Mouse (Mus musculus) MEL-GATA-1-ER (cell line): ENCODE data around the gene Cdkl1.

Source experiments
- DNase-seq: peaks from one replicate; pipeline ENCODE4 v3.0.0-alpha.2; 2012; ENCODE audit warnings: low read depth; ENCODE audit errors: extremely low read depth

Gene Cdkl1

DNA sequence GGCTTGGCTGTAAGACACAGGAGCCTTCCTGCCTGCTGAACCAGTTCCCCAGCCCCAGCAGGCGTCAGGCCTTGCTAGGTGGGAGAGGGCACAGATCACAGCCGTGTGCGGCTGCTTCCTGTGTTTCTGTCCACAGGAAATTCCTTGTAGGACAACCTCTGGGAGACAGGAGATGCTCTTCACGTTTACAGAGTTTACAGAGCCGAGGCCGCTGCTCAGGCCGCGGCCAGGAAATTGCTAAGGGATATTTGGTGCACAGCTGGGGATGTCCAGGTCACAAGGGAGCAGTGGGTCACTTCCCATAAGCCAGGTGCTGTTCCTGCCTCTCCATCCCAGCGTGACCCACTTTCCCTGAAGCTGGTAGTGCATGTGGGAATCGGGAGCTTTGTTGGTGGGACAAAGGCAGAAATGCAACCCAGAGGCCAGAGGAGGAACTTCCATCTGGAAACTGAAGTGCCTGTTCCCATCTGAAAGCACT lies 39.2 kb downstream of the Cdkl1 start:
- DNase-seq = no peak

- no peak for DNase-seq
Observed at GRCm38 (mm10) chr12:69744138-69744537, 46.9 kb downstream of the Cdkl1 start.

- no peak for DNase-seq
Observed at GRCm38 (mm10) chr12:69741965-69742364, 49.1 kb downstream of the Cdkl1 start.

- DNase-seq = no peak
Observed at GRCm38 (mm10) chr12:69733923-69734322, 57.1 kb downstream of the Cdkl1 start.

DNA sequence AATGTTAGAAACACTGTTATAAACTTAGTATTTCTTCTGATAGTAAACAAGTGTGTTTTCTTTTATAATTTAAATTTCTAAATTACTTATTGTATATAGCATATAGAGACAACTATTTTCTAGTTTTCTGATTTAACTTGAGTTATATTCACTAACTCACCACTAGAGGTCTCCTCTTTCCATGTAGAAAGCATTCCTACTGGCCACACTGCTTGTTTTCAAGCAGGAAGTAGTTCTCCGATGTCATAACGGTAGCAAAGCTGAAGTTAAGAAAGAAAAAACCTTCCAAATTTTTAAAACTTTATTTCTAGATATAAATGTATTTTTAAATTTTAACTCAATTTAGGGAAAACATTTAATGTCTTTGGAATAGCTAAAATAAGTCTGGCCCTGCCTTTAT lies 57.5 kb downstream of the Cdkl1 start:
- peak; percentile 71 for DNase-seq

DNA sequence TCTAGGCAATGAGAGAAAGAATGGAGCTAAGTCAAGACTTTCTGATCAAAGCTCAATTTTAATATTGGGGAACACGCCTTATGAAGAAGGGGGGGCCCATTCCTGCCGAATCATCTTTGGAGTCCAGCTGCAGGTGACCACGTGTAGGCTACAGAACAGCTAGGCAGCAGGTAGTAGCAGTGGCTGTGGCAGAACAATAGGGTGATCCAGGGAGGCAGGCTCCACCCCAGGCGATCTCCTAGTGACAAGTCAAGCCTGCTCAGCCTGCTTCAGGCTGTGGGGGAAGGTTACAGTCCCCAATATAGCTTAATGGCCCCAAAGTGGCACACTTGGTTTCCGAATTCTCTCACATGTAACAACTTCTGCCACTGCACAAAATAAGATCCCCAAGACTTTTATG lies 58.8 kb downstream of the Cdkl1 start:
- no peak for DNase-seq

- no peak for DNase-seq
Observed at GRCm38 (mm10) chr12:69730306-69730705, 60.8 kb downstream of the Cdkl1 start.

DNA sequence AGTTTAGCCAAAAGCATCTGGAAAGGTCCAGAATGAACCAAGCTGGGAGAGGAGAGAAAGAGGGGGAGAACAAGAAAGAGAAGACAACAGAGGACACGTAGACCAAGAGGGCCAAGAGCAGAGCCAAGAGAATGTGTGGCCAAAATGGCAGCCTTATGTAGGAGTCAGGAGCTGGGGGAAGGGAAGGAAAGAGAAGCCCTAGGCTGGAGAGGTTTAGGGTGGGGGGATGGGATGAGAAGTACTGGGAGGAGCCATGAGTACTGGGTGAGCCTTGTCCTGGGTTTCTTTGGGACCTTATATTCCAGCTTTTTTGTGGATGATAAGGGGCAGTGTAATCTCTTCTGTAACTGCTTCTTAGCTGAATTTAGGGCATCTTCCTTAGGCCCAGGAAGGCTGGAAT lies 61.8 kb downstream of the Cdkl1 start:
- DNase-seq = no peak

DNA sequence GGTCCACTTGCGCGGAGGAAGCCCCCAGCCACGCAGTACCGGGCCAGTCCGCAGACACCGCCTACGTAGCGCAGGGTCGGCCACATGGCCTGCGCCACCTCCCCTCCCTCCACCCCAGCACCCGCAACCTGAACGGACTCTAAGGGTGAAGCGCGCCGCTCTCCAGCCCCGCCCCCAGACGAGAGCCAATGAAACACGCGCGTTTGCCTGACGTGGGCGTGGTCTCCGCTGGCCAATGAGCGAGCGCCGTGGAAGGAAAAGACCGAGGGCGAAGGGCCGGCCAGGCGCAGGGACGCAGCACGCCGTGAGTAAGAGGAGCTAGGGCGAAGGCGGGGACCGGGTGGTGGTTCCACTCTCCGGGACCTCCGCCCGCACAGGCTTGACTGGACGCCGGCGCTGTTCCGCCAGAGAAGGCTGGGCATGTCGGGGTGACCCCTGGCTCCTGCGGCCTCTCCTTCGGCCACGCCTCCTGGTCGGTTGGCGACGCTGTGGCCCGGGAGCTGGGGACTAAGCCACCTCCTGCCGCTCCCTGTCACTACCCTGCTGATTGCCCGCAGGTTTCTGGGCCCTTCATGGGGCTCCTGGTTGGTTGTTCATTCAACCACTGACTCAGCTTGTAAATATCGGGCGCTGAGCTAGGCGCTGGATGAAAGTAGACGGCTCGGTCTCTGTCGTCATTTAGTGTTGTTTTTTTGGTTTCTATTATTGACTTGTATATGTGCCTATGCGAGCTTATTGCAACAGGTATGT lies 66.2 kb downstream of the Cdkl1 start, which contains the start of the genes L2hgdh and Atp5s:
Gene L2hgdh (minus strand): TSS at position 163 of the 750 bp plus-strand sequence.
Gene Atp5s (plus strand): TSS at position 240 of the 750 bp plus-strand sequence.
- peak; percentile 77 for DNase-seq

GRCm38 (mm10) chr12:69724018-69724710 lies 66.9 kb downstream of the Cdkl1 start:
- DNase-seq = peak; percentile 26

DNA sequence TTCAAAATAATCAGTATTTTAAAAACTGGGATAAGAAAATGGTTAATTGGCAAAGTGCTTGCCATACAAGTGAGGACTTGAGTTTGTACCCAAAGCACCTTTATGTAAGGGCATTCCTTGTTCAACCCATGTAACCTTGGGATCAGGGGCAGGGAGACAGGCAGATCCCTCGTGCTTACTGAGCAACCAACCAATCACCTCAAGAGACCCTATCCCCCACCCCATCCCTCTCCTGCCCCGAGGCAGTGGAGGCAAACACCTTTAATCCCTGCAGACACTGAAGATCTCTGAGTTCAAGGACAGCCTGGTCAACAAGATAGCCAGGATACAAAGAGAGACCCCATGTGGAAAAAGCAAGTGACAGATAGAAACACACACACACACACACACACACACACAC lies 67.7 kb downstream of the Cdkl1 start:
- DNase-seq = no peak

GRCm38 (mm10) chr12:69722857-69723256 lies 68.2 kb downstream of the Cdkl1 start:
- no peak for DNase-seq

GRCm38 (mm10) chr12:69713628-69714027 lies 77.4 kb downstream of the Cdkl1 start:
- DNase-seq = no peak

DNA sequence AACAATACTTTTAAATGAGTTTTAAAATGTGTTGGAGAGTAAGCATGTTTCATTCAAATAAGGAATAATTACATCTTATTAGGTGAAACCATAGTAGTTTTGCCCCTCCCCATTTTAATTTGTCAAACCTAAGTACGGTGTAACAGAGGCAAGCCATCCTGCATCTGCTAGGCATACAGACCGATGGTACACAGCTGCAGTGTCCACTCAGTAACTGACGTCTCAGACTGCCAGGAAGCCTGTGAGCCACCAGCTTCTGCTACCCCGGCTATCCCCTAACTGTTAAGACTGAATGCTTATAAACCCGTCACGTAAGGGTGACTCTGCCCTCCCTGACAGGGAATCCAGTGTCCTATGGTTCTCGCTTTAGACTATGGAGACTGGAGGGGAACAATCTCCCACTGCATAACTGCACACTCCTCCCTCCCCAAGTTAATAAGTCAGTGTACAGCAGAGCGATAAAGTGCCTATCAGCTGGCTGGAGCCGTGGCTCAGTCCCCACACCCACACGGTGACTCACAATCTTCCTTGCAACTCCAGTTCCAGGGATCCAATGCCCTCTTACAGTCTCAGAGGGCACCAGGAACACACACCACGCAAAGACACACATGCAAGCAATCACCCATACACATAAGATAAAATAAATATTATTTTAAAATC lies 86.1 kb downstream of the Cdkl1 start:
- DNase-seq = no peak

DNA sequence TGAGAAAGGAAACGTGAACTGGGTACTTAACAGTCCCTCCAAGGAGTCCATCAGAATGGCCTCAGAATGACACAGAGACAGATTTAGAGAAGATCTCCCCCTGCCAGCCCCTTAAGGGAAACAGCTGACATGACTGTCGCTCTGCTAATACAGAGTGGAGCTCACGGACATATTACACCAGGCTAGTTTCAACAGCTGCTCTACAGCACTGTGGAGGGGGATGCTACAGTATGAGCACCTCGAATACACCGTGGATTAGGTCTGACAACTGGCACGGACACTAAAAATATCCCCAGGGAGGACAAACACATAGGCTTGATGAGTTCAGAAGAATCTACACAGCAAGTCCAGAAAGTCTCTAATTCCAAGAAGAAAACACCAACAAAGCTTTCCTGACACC lies 92.7 kb downstream of the Cdkl1 start:
- DNase-seq = no peak
